ENCODE assay signal across 1 mouse cellular context in the genomic region with DNA sequence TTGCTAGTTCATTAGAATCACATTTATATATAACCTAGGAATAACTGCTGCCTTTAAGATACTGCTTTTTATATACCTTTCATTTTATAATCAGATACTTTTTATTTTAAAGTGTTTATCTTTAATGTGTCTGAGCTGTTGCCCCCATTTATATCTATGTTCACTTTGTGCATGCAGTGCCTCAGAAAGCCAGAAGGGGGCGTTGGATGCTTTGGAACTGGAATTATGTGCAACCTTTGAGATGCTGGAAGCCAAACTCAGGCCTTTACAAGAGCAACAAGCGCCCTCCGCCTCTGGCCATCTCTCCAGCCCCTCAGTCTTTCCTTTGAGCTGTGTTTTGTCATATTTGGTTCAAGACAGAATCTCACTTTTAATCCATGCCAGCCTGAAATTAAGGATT.
TF ChIP-seq lines count a peak whose summit lies in the region.

No protein-coding gene starts in this region.

TF ChIP-seq in CH12.LX, 34 proteins besides CTCF, POLR2A, EP300 and RAD21:
- TF ChIP-seq CHD1 (IDR thresholded peaks at IDR 0.05; ENCODE audit: low read depth, low read length) (no peak), POLR2AphosphoS2 (IDR thresholded peaks at IDR 0.05; ENCODE audit: low read depth, low read length) (no peak), USF1 (IDR thresholded peaks at IDR 0.05; ENCODE audit: low read depth, low read length) (no peak), BHLHE40 (IDR thresholded peaks at IDR 0.05; ENCODE audit: low read depth, low read length) (no peak), HCFC1 (IDR thresholded peaks at IDR 0.05; ENCODE audit: low read depth, low read length) (no peak), ZMIZ1 (IDR thresholded peaks at IDR 0.05; ENCODE audit: low read depth, low read length) (no peak), JUN (IDR thresholded peaks at IDR 0.05; ENCODE audit: insufficient read depth, low read depth, low read length) (no peak), USF2 (conservative IDR thresholded peaks at IDR 0.05; ENCODE audit: low read depth, low read length) (no peak), MYC (IDR thresholded peaks at IDR 0.05; ENCODE audit: low read depth, low read length) (no peak), ZC3H11A (IDR thresholded peaks at IDR 0.05; ENCODE audit: low read depth, low read length) (no peak), PAX5 (IDR thresholded peaks at IDR 0.05; ENCODE audit: low read length) (no peak), MAX (IDR thresholded peaks at IDR 0.05; ENCODE audit: low read length) (no peak), ZNF384 (IDR thresholded peaks at IDR 0.05; ENCODE audit: low read depth, low read length) (no peak), IRF4 (IDR thresholded peaks at IDR 0.05; ENCODE audit: low read depth, low read length) (no peak), CHD2 (IDR thresholded peaks at IDR 0.05; ENCODE audit: low read length) (no peak), MAZ (IDR thresholded peaks at IDR 0.05; ENCODE audit: low read depth, low read length) (no peak), MXI1 (IDR thresholded peaks at IDR 0.05; ENCODE audit: low read depth, low read length) (no peak)
TF ChIP-seq in CH12.LX: peak in this region for 0.
